Mouse (Mus musculus): ENCODE measurements around the gene Zdhhc22. TPM values are rescaled to one million over a fixed set of nuclear protein-coding genes. Genes with fewer than 3 reads are reported as not detected.

Gene Zdhhc22
- total RNA-seq, 2 experiments from 2014 or later, result not detected

- intact Hi-C loops (cut with DNase I; ENCODE audit: low total_unique reads), result no loop called here
- DNase-seq, result no peak
Observed at GRCm38 (mm10) chr12:86968468-86969219, 21.6 kb downstream of the Zdhhc22 start.

DNA sequence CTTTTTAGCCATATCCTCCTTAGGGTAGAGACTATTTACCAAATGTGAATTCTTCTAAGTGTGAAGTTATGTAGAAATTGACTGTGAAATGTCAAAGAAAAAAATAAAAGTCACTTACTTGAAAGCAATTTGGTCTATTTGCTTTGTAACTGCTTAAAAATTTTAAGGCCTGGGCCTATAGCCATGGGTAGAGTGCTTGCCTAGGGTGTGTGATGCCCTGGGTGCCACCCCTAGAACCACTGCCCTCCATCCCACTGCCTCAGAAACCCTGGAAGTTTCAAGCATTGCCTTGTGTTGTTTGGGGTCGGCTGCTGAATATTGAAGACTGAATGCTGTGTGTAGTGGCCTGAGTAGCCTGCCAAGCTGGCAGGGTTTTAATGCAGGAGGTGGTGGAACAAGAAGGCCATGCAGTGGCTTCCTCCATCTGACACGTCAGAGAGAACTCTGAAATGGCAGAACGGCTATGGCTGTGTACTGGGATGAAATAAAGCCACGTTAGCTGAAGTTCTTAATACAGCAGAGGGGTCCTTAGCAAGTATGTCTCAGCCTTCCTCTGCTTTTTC is 24.9 kb downstream of the Zdhhc22 start:
- DNase-seq, result no peak
- intact Hi-C loops (cut with DNase I; ENCODE audit: low total_unique reads), result no loop called here

- intact Hi-C loops (cut with DNase I; ENCODE audit: low total_unique reads), result no loop called here
- no peak for DNase-seq
Observed at GRCm38 (mm10) chr12:86964278-86965057, 25.8 kb downstream of the Zdhhc22 start.

DNA sequence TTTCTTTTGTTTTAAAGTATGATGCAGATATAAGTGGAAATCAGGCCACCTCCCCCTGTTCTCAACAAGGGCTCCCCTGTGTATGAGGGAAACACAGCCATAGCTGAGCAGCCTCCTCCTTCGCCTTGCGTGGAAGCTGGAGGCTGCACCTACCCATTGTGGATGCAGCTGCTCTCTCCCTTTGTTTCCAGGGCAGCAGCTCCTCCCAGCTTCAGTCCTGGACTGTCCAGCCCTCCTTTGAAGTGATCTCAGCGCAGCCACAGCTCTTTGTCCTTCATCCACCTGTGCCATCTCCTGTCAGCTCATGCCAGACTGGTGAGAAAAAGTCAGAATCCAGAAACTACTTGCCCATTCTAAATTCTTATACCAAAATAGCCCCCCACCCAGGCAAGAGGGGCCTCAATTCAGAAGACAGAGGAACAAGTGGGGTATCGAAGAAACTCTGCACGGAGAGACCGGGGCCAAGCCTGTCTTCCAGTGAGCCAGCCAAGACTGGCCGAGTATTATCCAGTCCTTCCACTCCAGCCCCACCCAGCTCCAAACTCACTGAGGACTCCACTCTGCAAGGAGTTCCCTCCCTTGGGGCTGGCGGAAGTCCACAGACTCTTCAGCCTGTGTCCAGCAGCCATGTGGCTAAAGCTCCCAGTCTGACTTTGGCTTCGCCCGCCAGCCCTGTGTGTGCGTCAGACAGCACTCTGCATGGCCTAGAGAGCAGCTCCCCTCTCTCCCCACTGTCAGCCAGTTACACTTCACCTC is 28.5 kb downstream of the Zdhhc22 start:
- intact Hi-C loops (cut with DNase I; ENCODE audit: low total_unique reads), result no loop called here
- DNase-seq, result peak; percentile 48

- DNase-seq, result no peak
- intact Hi-C loops (cut with DNase I; ENCODE audit: low total_unique reads), result no loop called here
Observed at GRCm38 (mm10) chr12:86960791-86961335, 29.4 kb downstream of the Zdhhc22 start.

- intact Hi-C loops (cut with DNase I; ENCODE audit: low total_unique reads), result no loop called here
- no peak for DNase-seq
Observed at GRCm38 (mm10) chr12:86960138-86960537, 30.1 kb downstream of the Zdhhc22 start.

- DNase-seq, result no peak
- intact Hi-C loops (cut with DNase I; ENCODE audit: low total_unique reads), result no loop called here
Observed at GRCm38 (mm10) chr12:86959661-86960060, 30.6 kb downstream of the Zdhhc22 start.

DNA sequence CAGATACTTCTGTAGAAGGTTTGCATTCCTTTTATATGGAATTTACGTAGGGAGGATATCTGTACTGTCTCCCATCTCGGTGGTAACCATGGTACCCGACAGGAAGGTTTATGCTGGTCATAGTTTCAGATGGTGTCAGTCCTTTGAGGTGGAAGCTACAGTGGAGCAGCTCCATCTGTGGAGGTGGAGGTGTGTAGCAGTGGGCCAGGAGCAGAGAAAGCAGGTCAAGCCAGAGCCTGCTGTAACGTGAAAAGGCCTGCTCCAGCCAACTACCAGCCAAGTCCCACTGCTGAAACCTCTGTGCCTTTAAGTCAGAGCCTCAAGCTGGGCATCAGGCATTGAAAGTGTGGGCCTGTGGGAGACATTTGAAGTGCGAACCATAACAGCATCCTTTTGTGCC is 31.7 kb downstream of the Zdhhc22 start:
- no peak for DNase-seq
- intact Hi-C loops (cut with DNase I; ENCODE audit: low total_unique reads), result no loop called here

DNA sequence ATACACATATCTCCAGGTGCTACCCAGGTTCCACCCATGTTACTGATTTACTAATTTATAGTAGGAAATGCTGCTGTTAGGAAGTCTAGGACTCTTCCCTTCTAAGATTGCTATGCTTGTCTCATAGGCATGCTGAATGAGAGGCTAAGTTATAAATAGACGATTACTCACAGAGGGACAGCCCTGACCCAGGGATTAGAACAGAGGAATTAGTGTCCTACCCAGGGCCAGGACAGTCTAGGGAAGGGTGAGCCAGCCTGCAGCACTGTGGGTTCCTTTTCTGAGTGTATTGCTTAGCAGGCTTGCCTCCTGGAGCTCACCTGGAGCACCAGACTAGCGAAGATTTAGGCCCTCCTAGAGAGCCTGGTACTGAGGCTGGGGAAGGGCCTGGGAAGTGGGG is 34.3 kb downstream of the Zdhhc22 start:
- DNase-seq, result no peak
- intact Hi-C loops (cut with DNase I; ENCODE audit: low total_unique reads), result no loop called here

DNA sequence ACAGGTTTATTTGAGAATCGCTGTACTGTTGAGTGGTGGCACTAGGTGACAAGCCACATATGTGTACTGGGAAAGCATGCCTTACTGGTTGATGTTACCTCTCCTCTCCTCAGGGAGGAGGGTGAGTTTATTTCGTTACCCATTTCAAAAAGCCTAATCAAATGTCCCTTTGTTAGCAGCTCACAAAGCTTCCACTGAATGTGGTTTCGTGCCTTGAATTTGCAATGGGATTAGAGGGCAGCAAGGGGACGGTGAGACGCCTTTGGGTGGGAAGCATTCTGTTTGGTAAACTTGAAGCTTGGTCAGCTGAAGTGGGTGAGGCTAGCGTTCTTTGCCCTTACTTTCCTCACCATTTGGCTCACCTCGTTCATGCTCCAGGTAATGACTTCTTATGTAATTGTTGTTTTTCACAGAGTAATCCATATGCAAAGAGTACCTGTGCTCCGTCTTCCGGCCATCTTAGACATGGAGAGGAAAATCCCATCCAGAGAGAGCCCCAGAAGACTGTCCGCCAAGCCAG is 37.8 kb downstream of the Zdhhc22 start:
- no peak for DNase-seq
- intact Hi-C loops (cut with DNase I; ENCODE audit: low total_unique reads), result no loop called here

DNA sequence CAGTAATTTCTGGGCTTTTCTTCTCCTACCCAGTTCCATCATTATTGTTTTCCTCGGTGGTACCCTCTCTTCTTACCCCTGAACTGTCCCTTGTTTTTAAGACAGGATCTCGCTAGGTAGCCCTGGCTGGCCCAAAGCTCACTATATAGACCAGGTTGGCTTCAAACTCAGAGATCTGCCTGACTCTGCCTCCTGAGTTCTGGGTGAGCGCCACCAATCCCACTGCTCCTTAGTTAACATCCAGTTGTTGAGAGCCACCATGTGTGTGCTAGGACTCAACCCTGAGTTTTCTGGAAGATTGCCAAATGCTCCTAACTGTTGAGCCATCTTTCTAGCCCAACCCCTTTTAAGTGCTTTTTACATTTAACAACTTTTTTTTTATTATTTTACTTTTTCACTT is 39.3 kb downstream of the Zdhhc22 start:
- intact Hi-C loops (cut with DNase I; ENCODE audit: low total_unique reads), result no loop called here
- no peak for DNase-seq

DNA sequence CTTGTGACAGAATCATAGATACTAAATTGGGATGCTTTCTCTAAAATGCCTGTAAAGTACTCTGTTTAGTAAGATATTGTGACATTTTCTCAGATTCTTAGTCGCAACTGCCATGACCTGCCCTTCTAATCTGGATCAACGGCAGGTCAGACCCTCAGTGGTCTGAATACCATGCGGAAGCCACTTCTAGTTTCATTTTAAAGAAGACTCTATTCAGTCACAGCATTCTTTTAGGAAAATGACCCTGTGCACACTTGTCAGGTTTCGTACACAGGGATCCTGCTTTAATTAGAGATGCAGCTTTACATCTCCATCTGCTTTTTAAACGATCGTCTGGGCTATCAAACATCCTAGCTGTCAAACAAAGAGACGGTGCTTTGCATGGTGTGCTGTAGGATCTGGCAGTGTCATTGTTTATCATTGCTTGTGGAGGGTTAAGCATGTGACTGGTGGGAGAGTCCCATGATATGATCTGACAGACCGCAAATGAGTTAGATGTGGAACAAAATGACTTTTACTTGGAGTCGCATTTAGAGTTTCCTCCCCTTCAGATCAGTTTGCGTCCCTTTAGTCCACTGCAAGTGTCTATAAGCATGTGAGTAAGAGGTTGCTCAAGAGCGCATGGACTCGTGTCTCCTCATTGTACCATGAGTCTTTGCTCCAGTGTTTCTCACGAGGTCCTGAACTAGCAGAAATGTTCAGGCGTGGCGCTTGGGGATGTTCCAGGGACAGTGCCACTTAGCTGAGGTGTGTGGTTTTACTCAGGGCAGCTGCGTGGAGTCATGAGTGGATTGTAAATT is 39.9 kb downstream of the Zdhhc22 start:
- intact Hi-C loops (cut with DNase I; ENCODE audit: low total_unique reads), result no loop called here
- no peak for DNase-seq

GRCm38 (mm10) chr12:86949501-86949900 is 40.7 kb downstream of the Zdhhc22 start:
- intact Hi-C loops (cut with DNase I; ENCODE audit: low total_unique reads), result no loop called here
- DNase-seq, result no peak

DNA sequence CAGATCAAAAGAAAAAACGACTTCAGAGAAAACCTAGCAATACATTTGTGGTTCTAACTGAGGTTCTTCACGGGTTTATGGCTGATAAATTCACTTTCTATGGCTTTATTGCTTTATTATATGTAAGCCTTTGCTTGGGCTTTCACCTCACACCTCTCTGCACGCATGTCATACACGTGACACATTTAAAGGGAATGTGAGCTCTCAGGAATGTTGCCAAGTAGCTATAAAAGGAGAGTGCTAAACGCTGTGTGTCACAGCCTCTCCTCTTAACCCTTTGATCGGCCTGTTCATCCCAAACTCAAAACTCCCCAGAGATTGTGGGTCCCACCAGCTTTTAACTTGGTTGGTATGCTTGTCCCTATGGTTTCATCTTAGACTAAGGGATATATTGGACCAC is 41.6 kb downstream of the Zdhhc22 start:
- no peak for DNase-seq
- intact Hi-C loops (cut with DNase I; ENCODE audit: low total_unique reads), result no loop called here

- DNase-seq, result peak; percentile 53
- intact Hi-C loops (cut with DNase I; ENCODE audit: low total_unique reads), result no loop called here
Observed at GRCm38 (mm10) chr12:86947681-86948401, 42.4 kb downstream of the Zdhhc22 start.

- intact Hi-C loops (cut with DNase I; ENCODE audit: low total_unique reads), result no loop called here
- DNase-seq, result peak; percentile 99
Observed at GRCm38 (mm10) chr12:86946862-86947574, 43.2 kb downstream of the Zdhhc22 start, which contains the start of gene Cipc. Gene Cipc (plus strand): TSS chr12:86947043.

DNA sequence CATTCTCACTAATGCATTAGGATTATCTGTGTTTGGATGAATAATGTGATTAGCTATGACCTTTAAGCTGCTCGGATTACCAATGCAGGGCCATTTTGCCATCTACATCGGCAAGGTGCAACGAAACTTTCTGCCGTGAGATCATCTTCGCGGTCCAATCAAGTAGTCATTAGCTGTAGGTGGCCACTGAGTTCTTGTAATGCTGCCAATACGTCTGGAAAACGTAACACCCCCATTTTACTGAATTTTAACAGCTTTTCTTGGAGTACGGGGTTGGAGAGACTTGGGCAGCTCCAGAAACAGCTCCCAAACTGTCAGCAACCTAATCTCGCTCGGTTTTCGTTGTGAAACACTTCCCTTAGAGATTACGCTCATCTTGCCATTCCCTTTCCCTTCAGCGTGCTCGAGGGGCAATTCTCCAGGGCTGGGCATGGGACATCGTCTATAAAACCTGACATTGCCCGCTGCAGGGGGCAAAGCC is 43.9 kb downstream of the Zdhhc22 start:
- DNase-seq, result no peak
- intact Hi-C loops (cut with DNase I; ENCODE audit: low total_unique reads), result no loop called here
